In genomic region chr15:82266356-82266755, GRCm38 (mm10) we compare ENCODE assay signal across 8 mouse cellular contexts. TPM values are rescaled to one million over a fixed set of nuclear protein-coding genes. Genes with fewer than 3 reads are reported as not detected.
A peak's percentile ranks its signal among the peaks of the same experiment; 100 is the strongest.
DNase-seq lines count a peak whose midpoint lies in the region; ATAC-seq and TF ChIP-seq lines count a peak whose summit lies in the region.

No protein-coding gene starts in this region.

- intact Hi-C loops in heart, postnatal 14 days (cut with DNase I): loop anchor here (2.0 kb wide), 1 partner anchor 150 kb away; no protein-coding TSS in a partner anchor

- no peak overlapping the region for H3K4me2 ChIP-seq in kidney, embryonic 15.5 days
- H3K4me2 ChIP-seq in liver, embryonic 14.5 days (ENCODE audit: low read depth): no peak overlapping the region

- H3K9ac ChIP-seq in kidney, embryonic 15.5 days: no peak overlapping the region
- no peak overlapping the region for H3K9ac ChIP-seq in liver, embryonic 14.5 days (replicated peaks)

- 14% methylated on average over 6 of the region's 6 CpGs for WGBS in kidney, embryonic 15.5 days
- WGBS in liver, embryonic 14.5 days (ENCODE audit: insufficient replicate concordance): 10% methylated on average over 6 of the region's 6 CpGs

- TF ChIP-seq EP300 in liver, embryonic 14.5 days (IDR thresholded peaks at IDR 0.05; ENCODE audit: low read depth): no peak

- no peaks in the 10 kb centered on the region for H3K36me3 ChIP-seq in kidney, embryonic 15.5 days
- no peaks in the 10 kb centered on the region for H3K36me3 ChIP-seq in liver, embryonic 14.5 days (replicated peaks; ENCODE audit: control insufficient read depth, insufficient read depth, low read depth)

- no peak overlapping the region for H3K27ac ChIP-seq in kidney, embryonic 15.5 days
- H3K27ac ChIP-seq in liver, embryonic 14.5 days: no peak overlapping the region

- TF ChIP-seq CTCF in liver, embryonic 14.5 days (IDR thresholded peaks at IDR 0.05; ENCODE audit: low read depth): peak; percentile 94

- peak; percentile 22 for DNase-seq in kidney, adult 11 months
- peak; percentile 73 for DNase-seq in NIH3T3 (ENCODE audit: low read depth)
- DNase-seq in cerebellum, postnatal 4 days (ENCODE audit: low spot score in 2 of 2): peak; percentile 64 to 83
- DNase-seq in heart, postnatal 14 days: peak; percentile 69 to 79
- DNase-seq in liver, embryonic 14.5 days (ENCODE audit: low read depth in 3 of 3, low spot score in 3 of 3): peak in 1 of 3 experiments; percentile 24
- peak; percentile 75 for DNase-seq in retina, postnatal 1 day
- DNase-seq in urinary bladder, postnatal 14 days (ENCODE audit: low spot score): peak; percentile 55

- no peak overlapping the region for H3K4me3 ChIP-seq in kidney, embryonic 15.5 days (replicated peaks)
- no peak overlapping the region for H3K4me3 ChIP-seq in liver, embryonic 14.5 days (ENCODE audit: insufficient read depth in 1 of 2, low read depth in 2 of 2, low read length in 2 of 2)

- no peak for ATAC-seq in kidney, embryonic 15.5 days (replicated peaks; ENCODE audit: low FRiP score)
- ATAC-seq in liver, embryonic 14.5 days (ENCODE audit: insufficient read depth): no peak

- no peaks in the 10 kb centered on the region for H3K9me3 ChIP-seq in kidney, embryonic 15.5 days (replicated peaks)
- H3K9me3 ChIP-seq in liver, embryonic 14.5 days (ENCODE audit: control insufficient read depth, low read length): no peaks in the 10 kb centered on the region

- peaks cover 5% of the 10 kb centered on the region for H3K27me3 ChIP-seq in kidney, embryonic 15.5 days
- no peaks in the 10 kb centered on the region for H3K27me3 ChIP-seq in liver, embryonic 14.5 days (ENCODE audit: control insufficient read depth, insufficient read depth, low read length)

- 0 out of 2 replicates have a peak, but pooled peaks cover 2% of the 10 kb centered on the region for H3K4me1 ChIP-seq in kidney, embryonic 15.5 days
- no peaks in the 10 kb centered on the region for H3K4me1 ChIP-seq in liver, embryonic 14.5 days (replicated peaks; ENCODE audit: control insufficient read depth in 2 of 2, insufficient read depth in 2 of 2, low read length in 1 of 2)

RNA-seq across cellular contexts. Expression of gene Sept3, which starts 8.3 kb away (rescaled TPM):
- 13.6 and 14.0 TPM in 2 replicates for polyA plus RNA-seq in kidney, embryonic 15.5 days (2015; fragmentation: Nextera tagmentation; extraction: Ambion mirVana)
- under 1 TPM; 0.17 to 0.24 TPM for total RNA-seq in heart, postnatal 14 days (2021)
- polyA plus RNA-seq in liver, embryonic 14.5 days (2012; rRNA removed): 0.12 and 0.61 TPM in 2 replicates
- 0.09 TPM in 1 of 2 replicates, not detected in the other for polyA plus RNA-seq in liver, embryonic 14.5 days (2014; fragmentation: Nextera tagmentation; extraction: Ambion mirVana)

RNA-seq across cellular contexts. Expression of gene 1500009C09Rik, which starts 14.2 kb away (rescaled TPM):
- polyA plus RNA-seq in kidney, embryonic 15.5 days (2015; fragmentation: Nextera tagmentation; extraction: Ambion mirVana): 0.10 TPM in 1 of 2 replicates, not detected in the other
- total RNA-seq in heart, postnatal 14 days (2021): not detected
- 0.02 and 0.11 TPM in 2 replicates for polyA plus RNA-seq in liver, embryonic 14.5 days (2012; rRNA removed)
- polyA plus RNA-seq in liver, embryonic 14.5 days (2014; fragmentation: Nextera tagmentation; extraction: Ambion mirVana): not detected in 2 replicates

RNA-seq across cellular contexts. Expression of gene Cenpm, which starts 21.8 kb away (rescaled TPM):
- 78.8 and 84.2 TPM in 2 replicates for polyA plus RNA-seq in kidney, embryonic 15.5 days (2015; fragmentation: Nextera tagmentation; extraction: Ambion mirVana)
- 1 to 10 TPM; 1.9 to 3.2 TPM for total RNA-seq in heart, postnatal 14 days (2021)
- 19.1 and 21.6 TPM in 2 replicates for polyA plus RNA-seq in liver, embryonic 14.5 days (2012; rRNA removed)
- polyA plus RNA-seq in liver, embryonic 14.5 days (2014; fragmentation: Nextera tagmentation; extraction: Ambion mirVana): 42.1 and 45.1 TPM in 2 replicates

RNA-seq across cellular contexts. Expression of gene Wbp2nl, which starts 32.4 kb away (rescaled TPM):
- polyA plus RNA-seq in kidney, embryonic 15.5 days (2015; fragmentation: Nextera tagmentation; extraction: Ambion mirVana): 0.18 and 0.35 TPM in 2 replicates
- total RNA-seq in heart, postnatal 14 days (2021): not detected
- polyA plus RNA-seq in liver, embryonic 14.5 days (2012; rRNA removed): 0.10 and 0.19 TPM in 2 replicates
- polyA plus RNA-seq in liver, embryonic 14.5 days (2014; fragmentation: Nextera tagmentation; extraction: Ambion mirVana): 0.11 and 0.19 TPM in 2 replicates

RNA-seq across cellular contexts. Expression of gene Tnfrsf13c, which starts 42.2 kb away (rescaled TPM):
- 0.10 TPM in 1 of 2 replicates, not detected in the other for polyA plus RNA-seq in kidney, embryonic 15.5 days (2015; fragmentation: Nextera tagmentation; extraction: Ambion mirVana)
- under 1 TPM; 0.24 TPM for total RNA-seq in heart, postnatal 14 days (2021)
- polyA plus RNA-seq in liver, embryonic 14.5 days (2012; rRNA removed): 0.54 and 0.66 TPM in 2 replicates
- polyA plus RNA-seq in liver, embryonic 14.5 days (2014; fragmentation: Nextera tagmentation; extraction: Ambion mirVana): 0.14 and 0.58 TPM in 2 replicates
